Mouse (Mus musculus) urinary bladder, postnatal 36 days (tissue): ENCODE results near the gene Brsk1.
A peak's percentile ranks its signal among the peaks of the same experiment; 100 is the strongest.

Experiments used
- DNase-seq, 2 experiments: peaks; one replicate each; pipeline ENCODE4 v3.0.0; 2022; ENCODE audit warnings: low spot score in 2 of 2, mixed read lengths in 1 of 2

Brsk1 gene

DNA sequence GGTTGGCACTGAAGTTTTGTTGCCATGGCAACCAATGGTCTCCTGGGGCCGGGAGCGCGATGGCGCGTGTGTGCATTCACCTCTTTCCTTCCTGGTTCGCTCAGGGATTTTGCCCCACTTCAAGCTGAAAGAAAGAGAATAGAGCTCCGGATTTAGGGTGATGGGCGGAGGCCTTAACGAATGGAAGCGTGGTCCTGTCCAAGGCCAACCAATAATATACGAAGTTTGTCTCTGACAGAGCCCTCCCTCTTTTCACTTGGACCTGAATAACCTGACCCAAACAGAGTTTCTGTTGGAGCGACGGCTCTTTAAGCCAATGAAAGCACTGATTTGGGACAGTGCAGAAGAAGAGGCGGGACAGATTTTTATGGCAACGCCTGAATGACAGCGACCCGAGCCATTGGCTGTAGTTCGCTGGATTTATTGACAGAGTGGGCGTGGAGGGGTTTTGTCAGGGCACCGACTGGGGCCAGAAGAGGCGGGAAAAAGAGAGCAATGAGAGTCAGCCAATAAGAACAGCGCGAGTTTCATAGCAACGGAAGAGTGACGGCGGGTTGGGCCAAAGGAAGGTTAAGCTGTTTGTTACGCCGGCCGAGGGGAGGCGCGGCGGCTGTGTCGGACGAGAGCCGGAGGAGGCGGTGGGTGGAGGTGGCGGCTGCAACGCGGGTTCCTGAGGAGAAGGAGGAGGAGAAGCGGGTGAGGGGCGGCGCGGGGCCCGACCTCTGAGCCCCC lies 49.3 kb downstream of the Brsk1 start, which contains the start of gene Kmt5c:
Gene Kmt5c, plus strand, starts transcription at position 572 of the 732 bp plus-strand sequence.
- peak; percentile 97 to 98 for DNase-seq

DNA sequence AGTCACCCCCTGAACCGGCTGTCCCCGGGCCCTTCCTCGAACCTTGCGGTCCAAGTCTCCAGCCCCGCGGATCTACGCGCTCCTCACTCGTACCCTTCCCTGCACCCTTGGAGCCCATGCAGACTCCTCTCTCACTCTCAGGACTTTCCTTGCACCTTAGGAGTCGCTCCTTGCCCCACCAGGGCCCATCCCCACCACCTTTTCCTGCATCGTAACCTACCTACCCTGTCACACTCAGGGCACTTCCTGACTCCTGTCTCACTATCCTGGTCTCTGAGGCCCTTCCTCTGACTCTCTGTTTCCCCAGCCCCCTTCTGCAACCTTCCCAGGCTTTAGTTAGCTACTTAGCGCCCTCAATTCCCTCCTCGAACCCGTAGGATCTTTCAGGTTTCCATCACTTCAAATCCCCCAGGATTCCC lies 49.9 kb downstream of the Brsk1 start:
- DNase-seq: peak in 1 of 2 experiments; percentile 14

DNA sequence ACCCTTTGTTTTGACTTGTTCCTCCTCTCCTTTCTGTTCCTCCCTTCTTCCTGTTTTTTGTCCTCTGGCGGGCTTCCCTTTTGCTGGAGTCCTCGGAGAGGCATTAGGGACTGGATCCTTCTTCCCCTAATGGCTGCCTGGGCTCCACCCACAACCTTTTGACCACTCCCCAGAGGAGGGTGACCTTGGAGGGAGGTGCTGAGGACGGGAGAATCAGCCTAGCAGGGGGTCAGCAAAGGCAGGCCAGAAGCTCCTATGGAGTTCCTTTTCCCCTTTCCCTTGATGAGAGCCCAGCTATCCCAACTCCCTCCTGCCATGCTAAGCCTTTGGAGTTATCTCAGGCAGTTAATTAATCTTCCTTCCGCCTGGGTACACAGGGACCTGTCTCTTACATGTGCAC lies 50.7 kb downstream of the Brsk1 start:
- DNase-seq: peak; percentile 46 to 65

DNA sequence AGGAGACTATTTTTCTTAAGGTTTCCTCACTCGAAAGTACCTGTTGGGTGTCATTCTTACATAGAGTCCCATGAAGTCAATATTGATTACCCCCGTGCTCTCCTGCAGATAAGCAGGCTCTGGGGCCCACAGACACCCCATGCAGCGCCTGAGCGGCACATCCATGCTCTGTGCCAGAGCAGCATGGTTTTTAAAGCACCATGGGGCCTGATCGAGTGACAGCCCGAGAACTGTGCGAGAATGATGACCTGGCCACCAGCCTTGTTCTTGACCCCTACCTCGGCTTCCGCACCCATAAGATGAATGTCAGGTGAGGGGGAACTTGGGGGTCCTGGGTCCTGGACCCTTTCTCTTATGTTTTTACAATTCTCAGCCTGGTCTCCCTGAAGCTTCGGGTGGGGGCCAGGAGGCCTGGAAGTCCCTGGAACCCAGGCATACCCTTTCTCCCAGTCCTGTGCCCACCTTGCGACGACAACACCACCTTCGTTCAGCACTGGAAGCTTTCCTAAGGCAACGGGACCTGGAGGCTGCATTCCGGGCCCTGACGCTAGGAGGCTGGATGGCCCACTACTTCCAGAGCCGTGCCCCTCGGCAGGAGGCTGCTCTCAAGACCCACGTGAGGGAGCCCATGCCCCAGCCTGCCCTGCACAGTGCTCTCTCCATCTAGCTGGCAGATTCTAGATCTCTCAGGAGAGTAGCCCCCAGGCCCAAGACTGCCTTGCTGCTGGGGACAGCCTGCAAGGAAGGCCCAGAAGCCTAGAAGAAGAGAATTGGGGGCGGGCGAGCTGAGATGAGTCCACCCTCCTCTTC lies 51.5 kb downstream of the Brsk1 start:
- DNase-seq: no peak

DNA sequence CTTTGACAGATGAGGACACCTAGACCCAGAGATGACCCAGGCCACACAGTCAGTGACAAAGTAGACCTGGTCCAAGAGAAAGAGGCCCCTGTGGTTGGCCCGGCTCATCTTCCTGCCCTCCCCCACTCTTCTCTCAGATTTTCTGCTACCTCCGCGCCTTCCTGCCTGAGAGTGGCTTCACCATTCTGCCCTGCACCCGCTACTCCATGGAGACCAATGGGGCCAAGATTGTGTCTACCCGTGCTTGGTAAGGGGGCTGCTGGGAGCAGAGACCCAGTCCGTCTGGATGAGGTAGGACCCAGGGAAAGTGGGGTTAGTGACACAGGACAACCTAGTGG lies 52.0 kb downstream of the Brsk1 start:
- DNase-seq: no peak

DNA sequence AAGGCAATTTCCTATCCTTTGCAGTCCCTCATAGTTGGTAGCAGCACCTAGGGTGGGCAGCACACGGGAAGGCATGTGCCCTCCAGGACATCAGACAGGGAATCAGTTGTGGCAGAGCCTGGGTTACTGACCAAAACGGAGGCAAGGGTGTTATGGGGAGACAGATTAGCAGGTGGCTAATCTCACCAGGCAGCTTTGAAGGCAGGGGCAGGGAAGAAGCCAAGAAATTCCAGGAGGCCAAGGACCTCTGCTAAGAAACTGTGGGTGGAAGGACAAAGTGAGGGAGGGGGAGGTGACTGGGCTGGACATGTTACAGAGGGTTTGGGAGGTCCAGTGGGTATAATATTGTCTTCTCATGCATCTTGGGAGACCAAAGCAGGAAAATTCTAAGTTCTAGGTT lies 53.0 kb downstream of the Brsk1 start:
- DNase-seq: no peak

DNA sequence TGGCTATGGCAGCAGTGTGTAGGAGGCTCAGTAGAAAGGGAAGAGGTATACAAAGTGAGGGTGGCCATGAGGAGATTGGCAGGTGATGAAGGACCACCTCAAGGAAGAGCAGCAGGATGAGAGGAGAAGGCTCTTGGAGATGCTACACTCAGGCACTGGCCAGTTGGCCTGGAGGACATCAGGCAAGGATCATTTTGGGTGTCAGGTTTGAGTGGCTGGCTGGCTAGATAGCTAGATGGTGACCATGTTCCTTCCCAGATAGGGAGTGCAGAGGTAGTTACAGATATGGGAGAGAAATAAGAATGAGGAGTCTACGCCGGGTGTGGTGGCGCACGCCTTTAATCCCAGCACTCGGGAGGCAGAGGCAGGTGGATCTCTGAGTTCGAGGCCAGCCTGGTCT lies 54.5 kb downstream of the Brsk1 start:
- DNase-seq: no peak

DNA sequence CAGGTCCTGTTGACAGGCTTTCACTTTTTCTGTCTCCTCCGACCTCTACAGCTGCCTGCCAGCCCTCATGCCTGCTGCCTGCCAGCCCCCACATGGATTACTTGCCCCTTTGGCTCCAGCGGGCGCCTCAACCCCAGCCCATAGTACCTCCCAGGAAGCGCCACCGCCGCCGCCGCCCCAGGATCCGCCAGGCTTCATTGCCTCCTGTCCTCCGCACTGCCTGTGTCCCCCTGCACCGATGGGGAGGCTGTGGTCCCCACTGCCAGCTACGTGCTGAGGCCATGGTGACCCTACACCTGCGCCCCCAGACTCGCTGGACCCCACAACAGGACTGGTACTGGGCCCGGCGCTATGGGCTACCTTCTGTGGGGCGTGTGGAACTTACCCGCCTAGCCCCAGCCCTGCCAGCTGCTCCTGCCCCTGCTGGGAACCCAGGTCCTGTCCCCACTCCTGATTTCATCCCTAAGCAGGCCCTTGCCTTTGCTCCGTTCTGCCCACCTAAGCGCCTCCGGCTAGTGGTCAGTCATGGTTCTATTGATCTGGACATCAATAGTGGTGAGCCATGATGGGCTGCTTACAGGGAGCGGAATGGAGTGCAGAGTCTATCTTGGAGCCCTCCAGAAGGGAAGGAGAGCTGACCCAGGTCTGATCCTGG lies 56.0 kb downstream of the Brsk1 start:
- DNase-seq: no peak

DNA sequence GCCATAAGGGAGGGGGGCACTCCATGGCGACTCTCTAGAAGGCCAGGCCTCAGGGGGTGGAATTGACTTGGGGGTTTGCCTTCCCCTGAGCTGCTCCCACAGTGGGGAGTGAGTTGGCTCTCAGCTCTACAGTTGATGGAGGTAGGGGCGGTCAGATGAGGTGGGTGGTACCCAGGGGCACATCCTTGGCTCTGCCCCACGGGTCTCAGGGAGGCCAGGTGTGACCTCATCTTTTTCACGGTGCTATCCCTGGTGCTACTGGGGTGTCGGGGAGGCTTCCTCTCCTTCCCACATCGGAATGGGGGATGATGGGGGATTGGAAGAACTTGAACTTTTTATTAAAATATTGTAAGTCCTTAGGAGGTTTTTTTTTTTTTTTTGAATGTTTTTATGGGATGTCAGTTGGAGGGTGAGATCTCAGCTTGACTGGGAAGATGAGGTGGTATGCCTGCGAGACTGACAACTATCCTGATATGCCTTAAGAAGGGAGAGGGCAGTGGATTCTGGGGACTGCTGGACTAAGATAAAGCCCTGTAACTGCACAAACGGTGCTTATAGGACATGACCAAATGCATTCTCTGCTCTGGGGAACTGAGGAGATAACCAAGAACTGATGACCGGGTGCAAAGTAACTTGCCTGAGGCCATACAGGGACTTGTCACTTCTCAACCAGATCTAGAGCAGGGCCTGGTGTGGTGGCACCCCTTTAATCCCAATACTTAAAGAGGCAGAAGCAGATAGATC lies 56.9 kb downstream of the Brsk1 start:
- no peak for DNase-seq

DNA sequence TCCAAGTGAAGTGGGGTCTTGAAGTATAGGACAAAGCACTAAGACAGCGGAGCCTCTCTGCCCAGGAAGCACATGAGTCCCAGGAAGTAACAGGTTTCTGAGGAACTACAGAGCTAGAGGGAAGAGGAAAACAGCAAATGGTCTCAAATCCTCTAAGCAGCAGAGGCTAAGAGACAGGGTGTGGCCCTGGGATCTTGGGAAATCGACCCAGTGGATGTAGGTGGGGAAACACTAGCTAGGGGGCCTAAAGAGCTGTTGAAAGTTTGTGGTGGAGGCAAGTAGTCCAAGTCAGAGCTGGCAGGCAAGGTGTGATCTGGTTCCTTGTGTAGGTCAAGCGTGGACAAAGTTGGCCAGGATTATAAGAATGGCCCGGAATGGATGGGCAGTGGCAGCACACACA lies 57.9 kb downstream of the Brsk1 start:
- no peak for DNase-seq

DNA sequence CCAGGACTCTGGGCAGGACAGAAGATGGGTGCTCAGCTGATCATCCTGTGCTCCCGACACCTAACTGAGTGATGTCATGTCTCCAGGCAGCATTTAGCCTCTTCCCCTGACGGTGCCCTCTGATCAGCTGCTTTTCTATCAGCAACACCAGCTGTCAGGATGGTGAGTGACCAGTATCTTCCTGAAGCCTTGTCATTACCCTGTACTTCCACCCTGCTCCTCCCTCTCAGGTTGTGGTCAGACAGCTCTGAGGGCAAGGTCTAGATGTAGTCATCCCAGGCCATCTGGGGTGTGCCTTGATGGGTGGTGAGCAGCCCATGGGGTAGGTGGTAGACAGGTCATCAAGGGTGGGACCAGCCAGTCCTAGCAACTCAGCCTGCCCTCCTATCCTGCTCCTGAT lies 58.8 kb downstream of the Brsk1 start:
- no peak for DNase-seq

DNA sequence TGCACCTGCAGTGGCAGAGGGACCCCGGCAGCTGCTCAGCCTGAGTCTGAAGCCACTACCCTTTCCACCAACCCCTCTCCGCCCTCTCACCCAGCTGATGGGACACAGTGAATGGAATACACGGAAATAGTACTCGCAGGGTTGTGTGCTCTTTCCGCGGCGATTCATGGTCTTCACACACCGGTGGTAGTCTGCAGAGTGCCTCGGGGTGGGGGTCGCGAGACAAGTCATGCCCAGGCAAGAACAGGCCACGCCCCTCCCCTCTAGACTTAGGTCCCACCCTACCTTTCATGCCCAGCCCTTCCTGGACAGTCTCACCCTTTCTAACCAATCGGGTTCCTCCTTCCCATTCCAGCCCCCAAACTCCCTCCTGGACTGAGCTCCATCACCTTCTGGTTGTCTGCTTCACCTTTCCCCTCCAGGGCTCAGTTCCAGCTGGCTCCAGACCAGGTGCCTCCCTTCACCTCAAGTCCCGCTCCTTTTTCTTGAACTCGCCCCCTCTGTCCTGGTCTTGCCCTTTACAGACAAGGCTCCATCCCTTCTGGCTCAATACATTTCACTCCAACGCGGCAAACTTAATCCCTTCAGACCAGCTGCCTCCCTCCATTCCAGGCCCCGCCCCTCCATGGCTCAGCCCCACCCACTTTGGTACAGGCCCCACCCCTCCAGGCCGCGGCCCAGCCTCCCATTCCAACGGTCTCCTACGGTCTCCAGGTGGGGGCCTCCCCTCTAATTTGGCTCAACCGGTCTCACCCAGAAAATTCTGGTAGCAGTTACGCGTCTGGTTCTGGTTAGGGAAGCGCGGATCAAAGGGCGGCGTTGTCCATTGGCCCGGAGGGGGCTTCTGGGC lies 61.8 kb downstream of the Brsk1 start:
- DNase-seq: peak; percentile 26 to 34

DNA sequence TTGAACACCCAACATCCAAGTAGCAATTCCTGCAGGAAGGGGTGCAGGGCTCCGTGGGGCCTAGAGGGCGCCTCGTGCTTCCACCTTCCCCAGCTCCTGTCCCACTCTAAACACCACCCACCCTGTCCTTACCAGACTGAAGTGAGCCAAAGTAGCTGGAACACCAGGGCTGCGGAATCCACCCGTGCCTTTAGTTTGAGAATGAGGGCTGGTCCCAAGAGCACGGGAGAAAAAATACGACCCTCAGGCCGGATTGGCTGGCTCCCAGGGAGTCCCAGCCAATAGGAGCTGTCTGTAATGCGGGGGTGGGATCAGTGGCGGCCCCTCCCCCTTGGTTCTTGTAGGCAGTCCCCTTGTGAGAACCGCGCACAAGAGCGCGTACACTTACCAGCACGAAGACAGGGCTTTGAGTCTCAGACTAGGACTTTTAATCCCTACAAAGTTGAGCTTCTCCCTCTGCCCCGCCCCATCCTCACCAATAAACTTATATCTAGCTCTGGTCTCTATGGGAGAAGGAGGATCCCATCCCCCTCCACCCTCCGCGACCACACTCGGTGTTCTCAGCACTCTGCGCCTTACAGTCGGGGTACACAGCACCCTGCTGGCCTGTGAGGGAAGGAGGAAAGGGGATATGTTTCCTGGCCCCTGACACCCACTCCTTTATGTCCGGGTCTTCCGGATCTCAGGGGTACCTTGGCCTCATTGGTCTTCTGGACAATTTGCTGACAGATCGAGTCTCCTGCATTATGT lies 62.6 kb downstream of the Brsk1 start, which contains the start of gene Cox6b2:
Gene Cox6b2, minus strand, starts transcription at position 274 of the 750 bp plus-strand sequence.
- peak; percentile 57 to 75 for DNase-seq

DNA sequence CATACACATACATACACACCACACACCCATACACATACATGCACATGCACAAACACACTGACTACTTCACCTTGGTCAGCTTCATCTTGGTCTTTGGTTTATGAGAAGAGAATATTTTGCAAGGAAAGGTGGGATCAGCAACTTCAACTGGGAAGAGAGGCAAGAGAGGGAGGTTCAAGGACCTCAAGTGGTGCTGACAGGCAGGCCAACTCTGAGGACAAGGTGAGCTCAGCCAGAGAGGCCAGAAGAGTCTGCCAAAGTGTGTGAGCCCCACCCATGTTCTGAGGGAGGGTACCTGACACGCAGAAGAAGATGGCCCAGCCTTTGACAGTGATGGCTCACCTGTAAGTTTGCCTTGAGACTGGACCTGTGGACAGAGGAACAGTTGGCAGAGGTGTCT lies 69.3 kb downstream of the Brsk1 start:
- DNase-seq: no peak

DNA sequence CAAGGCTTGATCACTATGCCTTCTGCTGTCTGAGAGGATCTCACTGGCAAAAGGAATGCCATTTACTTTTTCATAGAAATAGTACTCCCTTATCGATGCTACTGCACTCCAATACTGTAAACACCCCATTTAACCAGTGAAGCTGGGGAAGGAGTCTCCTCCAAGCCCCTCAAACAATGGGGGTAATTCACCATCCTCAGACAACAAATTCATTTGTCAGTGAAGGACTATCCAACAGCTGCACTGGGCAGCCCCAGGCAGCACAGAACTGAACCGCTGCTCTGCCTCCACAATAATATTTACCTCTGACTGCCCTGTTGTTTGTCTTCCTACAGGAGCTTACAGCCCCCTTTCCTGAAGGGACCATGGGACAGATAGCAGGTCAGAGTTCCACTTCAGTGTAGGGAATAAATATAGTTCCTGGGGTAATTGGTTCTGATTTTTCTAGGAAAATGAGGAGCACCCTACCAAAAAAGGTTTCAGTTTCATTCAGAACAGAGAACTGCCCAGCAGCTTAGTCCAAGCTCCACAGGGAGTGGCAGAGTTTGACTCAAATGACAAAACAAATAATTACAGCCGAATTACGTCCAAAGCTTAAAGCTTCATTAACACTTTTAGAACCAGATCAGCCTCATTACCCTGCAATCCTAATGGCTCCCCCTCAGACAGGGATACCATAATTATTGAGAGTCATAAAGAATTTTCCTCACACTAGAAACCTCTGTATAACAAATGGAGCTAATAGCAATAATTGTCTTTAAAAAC lies 74.7 kb downstream of the Brsk1 start:
- no peak for DNase-seq
